Mouse (Mus musculus): ENCODE results near the gene Prkcb.

- TF ChIP-seq CTCF (IDR thresholded peaks at IDR 0.05) (no peak), POLR2A (IDR thresholded peaks at IDR 0.05; ENCODE audit: insufficient read depth, low read depth, low read length) (no peak)
These were observed 277.5 kb downstream of the Prkcb start for GRCm38 (mm10) chr7:122566011-122566410.

Data from heart, adult 2 months (tissue).